Mouse (Mus musculus) cerebellum, adult 11-12 months (tissue): ENCODE results near the gene Vars.
A peak's percentile ranks its signal among the peaks of the same experiment; 100 is the strongest.
"Not testable (repeated sequence)": the region's sequence is repeated elsewhere in the genome, so short reads cannot be mapped to it uniquely, and the experiment has no call there.

ENCODE experiments used
- DNase-seq: peaks from one replicate; pipeline ENCODE4 v3.0.0; 2022

Vars gene

GRCm38 (mm10) chr17:35000717-35001451 is at the start of gene Vars:
Gene Vars, plus strand, starts transcription at chr17:35000987.
- DNase-seq = peak; percentile 85

- peak; percentile 74 for DNase-seq
Measured at GRCm38 (mm10) chr17:34951636-34952377, 49.0 kb upstream of the Vars start.

- DNase-seq = peak; percentile 55
Measured at GRCm38 (mm10) chr17:34952378-34953040, 48.3 kb upstream of the Vars start.

GRCm38 (mm10) chr17:34953258-34953657 is 47.5 kb upstream of the Vars start:
- no peak for DNase-seq

- no peak for DNase-seq
Measured at GRCm38 (mm10) chr17:34953904-34954303, 46.9 kb upstream of the Vars start.

GRCm38 (mm10) chr17:34954831-34955230 is 46.0 kb upstream of the Vars start:
- no peak for DNase-seq

GRCm38 (mm10) chr17:34955884-34956283 is 44.9 kb upstream of the Vars start:
- no peak for DNase-seq

- no peak for DNase-seq
Measured at GRCm38 (mm10) chr17:34956340-34956739, 44.4 kb upstream of the Vars start.

GRCm38 (mm10) chr17:34957291-34957690 is 43.5 kb upstream of the Vars start:
- DNase-seq = not testable (repeated sequence)

GRCm38 (mm10) chr17:34957966-34958365 is 42.8 kb upstream of the Vars start:
- not testable (repeated sequence) for DNase-seq

GRCm38 (mm10) chr17:34958734-34959129 is 42.1 kb upstream of the Vars start:
- not testable (repeated sequence) for DNase-seq

- peak; percentile 79 for DNase-seq
Measured at GRCm38 (mm10) chr17:34959130-34959778, 41.5 kb upstream of the Vars start, which contains the start of gene Hspa1b. Gene Hspa1b, minus strand, starts transcription at chr17:34959238.

- DNase-seq = no peak
Measured at GRCm38 (mm10) chr17:34959881-34960515, 40.8 kb upstream of the Vars start.

- no peak for DNase-seq
Measured at GRCm38 (mm10) chr17:34960702-34961493, 39.9 kb upstream of the Vars start.

- DNase-seq = no peak
Measured at GRCm38 (mm10) chr17:34962125-34962524, 38.7 kb upstream of the Vars start.

GRCm38 (mm10) chr17:34962841-34963240 is 37.9 kb upstream of the Vars start:
- DNase-seq = no peak

GRCm38 (mm10) chr17:34964640-34965049 is 36.1 kb upstream of the Vars start:
- no peak for DNase-seq

GRCm38 (mm10) chr17:34965627-34966026 is 35.2 kb upstream of the Vars start:
- no peak for DNase-seq

GRCm38 (mm10) chr17:34969822-34970221 is 31.0 kb upstream of the Vars start, which contains the start of gene Gm20481:
Gene Gm20481, plus strand, starts transcription at chr17:34969912.
- DNase-seq = not testable (repeated sequence)

GRCm38 (mm10) chr17:34970850-34971249 is 29.9 kb upstream of the Vars start:
- DNase-seq = not testable (repeated sequence)

- DNase-seq = not testable (repeated sequence)
Measured at GRCm38 (mm10) chr17:34971694-34972068, 29.1 kb upstream of the Vars start.
